Mouse (Mus musculus) stomach, embryonic 15.5 days (tissue): Measurements from ENCODE around the gene Defb23. TPM values are rescaled to one million over a fixed set of nuclear protein-coding genes. Genes with fewer than 3 reads are reported as not detected.

Experiments
- ATAC-seq: fragments of 200-750 bp; cut with Nextera tagmentation; 2 replicates; pipeline ENCODE4 v1.8.0; 2017; ENCODE audit warnings: low read depth, moderate number of reproducible peaks, moderate TSS enrichment; ENCODE audit not compliant: insufficient read depth, low FRiP score
- H3K27ac ChIP-seq: fragments of 300-500 bp; sonication (generic); 2 replicates; pipeline ENCODE4 v1.5.1; 2015; ENCODE audit warnings: mild to moderate bottlenecking, inconsistent platforms
- H3K27me3 ChIP-seq: fragments of 300-500 bp; sonication (generic); replicated peaks from 2 replicates; pipeline ENCODE4 v1.6.1; 2015; ENCODE audit warnings: inconsistent platforms
- H3K36me3 ChIP-seq: fragments of 300-500 bp; sonication (generic); 2 replicates; pipeline ENCODE4 v1.6.1; 2015; ENCODE audit warnings: inconsistent platforms
- H3K4me1 ChIP-seq: fragments of 300-500 bp; sonication (generic); 2 replicates; pipeline ENCODE4 v1.6.1; 2015; ENCODE audit warnings: inconsistent platforms
- H3K4me2 ChIP-seq: fragments of 300-500 bp; sonication (generic); 2 replicates; pipeline ENCODE4 v1.6.1; 2015; ENCODE audit warnings: mild to moderate bottlenecking, inconsistent platforms
- H3K4me3 ChIP-seq: fragments of 300-500 bp; sonication (generic); replicated peaks from 2 replicates; pipeline ENCODE4 v1.5.1; 2015; ENCODE audit warnings: inconsistent platforms
- H3K9ac ChIP-seq: fragments of 300-500 bp; sonication (generic); 2 replicates; pipeline ENCODE4 v1.6.1; 2015; ENCODE audit warnings: inconsistent platforms
- H3K9me3 ChIP-seq: fragments of 300-500 bp; sonication (generic); 2 replicates; pipeline ENCODE4 v1.6.1; 2016; ENCODE audit warnings: inconsistent platforms
- WGBS: fragments of 180-500 bp; shearing (Covaris S2); methylation state at CpG from one replicate; pipeline ENCODE4 v1.1.7; 2015; 5-methylcytosine and 5-hydroxymethylcytosine counted together
- polyA plus RNA-seq: library from polyadenylated mRNA; unstranded; fragments of >200 nt; fragmentation: Nextera tagmentation; extraction: Ambion mirVana; gene quantifications from 2 replicates; pipeline ENCODE4 v1.2.1, GENCODE M21; 2015

The Defb23 gene
- polyA plus RNA-seq, result not detected in 2 replicates

- ATAC-seq, result no peak
- Histone ChIP-seq H3K4me2 (no peak within 1 kb of the TSS), H3K27ac (no peak within 1 kb of the TSS), H3K27me3 (no peaks in the 10 kb centered on the region), H3K9me3 (no peaks in the 10 kb centered on the region), H3K4me1 (no peaks in the 10 kb centered on the region), H3K9ac (no peak within 1 kb of the TSS), H3K36me3 (no peaks in the 10 kb centered on the region), H3K4me3 (no peak within 1 kb of the TSS)
- 91% methylated on average over 3 of the region's 3 CpGs for WGBS
These were observed at the start of gene Defb23 for GRCm38 (mm10) chr2:152464570-152465150. Gene Defb23, minus strand, starts transcription at chr2:152464620.

GRCm38 (mm10) chr2:152511592-152511991 is 47.2 kb upstream of the Defb23 start, which contains the start of gene Defb26:
Gene Defb26, minus strand, starts transcription at chr2:152511692.
- Histone ChIP-seq H3K9me3 (no peaks in the 10 kb centered on the region), H3K9ac (no peak within 1 kb of the TSS), H3K4me3 (no peak within 1 kb of the TSS), H3K27ac (no peak within 1 kb of the TSS), H3K4me1 (no peaks in the 10 kb centered on the region), H3K4me2 (no peak within 1 kb of the TSS), H3K36me3 (no peaks in the 10 kb centered on the region), H3K27me3 (no peaks in the 10 kb centered on the region)
- no peak for ATAC-seq
- WGBS, result 88% methylated on average over 1 of the region's 1 CpGs

DNA sequence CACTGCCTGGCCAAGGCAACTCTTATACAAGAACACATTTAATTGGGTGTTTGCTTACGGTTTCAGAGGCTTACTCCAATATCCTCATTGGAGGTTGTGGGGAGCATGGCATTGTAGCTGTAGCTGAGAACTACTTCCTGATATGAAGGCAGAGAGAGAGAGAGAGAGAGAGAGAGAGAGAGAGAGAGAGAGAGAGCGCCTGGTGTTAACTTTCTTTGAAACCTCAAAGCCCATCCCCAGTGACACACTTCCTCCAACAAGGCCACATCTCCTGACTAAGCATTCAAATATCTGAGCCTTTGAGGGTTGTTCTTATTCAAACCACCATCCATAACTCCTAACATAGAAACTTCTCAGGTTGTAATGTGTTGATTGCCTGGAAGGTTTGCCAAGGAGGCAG is 39.5 kb upstream of the Defb23 start:
- Histone ChIP-seq H3K9ac (no peak overlapping the region), H3K9me3 (no peaks in the 10 kb centered on the region), H3K27me3 (no peaks in the 10 kb centered on the region), H3K4me2 (no peak overlapping the region), H3K27ac (no peak overlapping the region), H3K36me3 (no peaks in the 10 kb centered on the region), H3K4me1 (no peaks in the 10 kb centered on the region), H3K4me3 (no peak overlapping the region)
- 74% methylated on average over 2 of the region's 2 CpGs for WGBS
- no peak for ATAC-seq

DNA sequence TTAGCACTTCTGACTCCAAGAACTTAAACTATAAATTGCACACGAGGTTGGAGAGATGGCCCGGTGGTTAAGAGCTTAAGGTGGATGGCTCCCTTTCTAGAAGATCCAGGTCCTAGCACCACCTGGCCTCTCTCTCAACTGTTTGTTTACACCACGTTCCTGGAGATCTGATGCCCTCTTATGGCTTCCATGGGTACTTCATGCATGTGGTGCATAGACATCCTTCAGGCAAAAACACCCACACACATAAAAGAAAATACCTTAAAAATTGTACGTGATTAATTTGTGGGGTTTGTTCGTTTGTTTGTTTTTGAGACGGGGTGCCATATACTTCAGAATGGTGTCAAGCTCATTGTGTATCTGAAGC is 36.4 kb upstream of the Defb23 start:
- H3K9me3 ChIP-seq, result no peaks in the 10 kb centered on the region
- no peak overlapping the region for H3K27ac ChIP-seq
- no peak overlapping the region for H3K9ac ChIP-seq
- no peak overlapping the region for H3K4me3 ChIP-seq
- no peaks in the 10 kb centered on the region for H3K27me3 ChIP-seq
- H3K4me1 ChIP-seq, result no peaks in the 10 kb centered on the region
- 72% methylated on average over 6 of the region's 6 CpGs for WGBS
- ATAC-seq, result no peak
- H3K4me2 ChIP-seq, result no peak overlapping the region
- no peaks in the 10 kb centered on the region for H3K36me3 ChIP-seq

DNA sequence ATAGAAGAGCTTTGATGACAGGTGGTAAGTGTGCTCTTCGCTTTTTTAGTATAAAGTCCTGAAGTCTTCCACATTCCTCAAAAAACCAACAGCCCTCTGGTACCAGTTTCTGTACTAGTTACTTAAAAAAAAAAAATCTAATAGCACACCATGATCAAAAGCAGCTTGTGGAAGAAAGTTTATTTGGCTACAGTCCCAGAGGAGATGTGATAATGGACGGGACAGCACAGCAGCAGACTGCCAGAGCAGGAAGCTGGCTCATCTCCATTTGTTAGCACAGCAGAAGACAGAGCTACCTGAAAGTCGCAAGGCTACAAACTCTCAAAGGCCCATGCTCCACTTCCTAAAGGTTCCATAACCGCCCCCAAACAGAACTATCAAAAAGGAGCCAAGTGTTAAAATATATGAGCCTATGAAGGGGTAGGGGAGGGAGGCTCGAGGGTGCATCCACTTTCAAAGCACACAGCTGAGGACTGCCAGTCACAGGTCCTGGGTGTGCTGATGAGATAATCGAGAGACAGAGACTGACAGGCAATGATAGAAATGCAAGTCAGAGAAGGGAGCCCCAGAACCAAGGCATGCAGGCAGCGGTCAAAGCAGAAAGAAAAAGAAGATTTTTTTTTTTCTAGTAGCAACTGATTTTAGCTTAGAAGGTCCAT is 35.9 kb upstream of the Defb23 start:
- Histone ChIP-seq H3K36me3 (no peaks in the 10 kb centered on the region), H3K9ac (no peak overlapping the region), H3K4me3 (no peak overlapping the region), H3K27ac (no peak overlapping the region), H3K4me2 (no peak overlapping the region), H3K9me3 (no peaks in the 10 kb centered on the region), H3K27me3 (no peaks in the 10 kb centered on the region), H3K4me1 (no peaks in the 10 kb centered on the region)
- ATAC-seq, result no peak
- WGBS, result 64% methylated on average over 7 of the region's 7 CpGs

DNA sequence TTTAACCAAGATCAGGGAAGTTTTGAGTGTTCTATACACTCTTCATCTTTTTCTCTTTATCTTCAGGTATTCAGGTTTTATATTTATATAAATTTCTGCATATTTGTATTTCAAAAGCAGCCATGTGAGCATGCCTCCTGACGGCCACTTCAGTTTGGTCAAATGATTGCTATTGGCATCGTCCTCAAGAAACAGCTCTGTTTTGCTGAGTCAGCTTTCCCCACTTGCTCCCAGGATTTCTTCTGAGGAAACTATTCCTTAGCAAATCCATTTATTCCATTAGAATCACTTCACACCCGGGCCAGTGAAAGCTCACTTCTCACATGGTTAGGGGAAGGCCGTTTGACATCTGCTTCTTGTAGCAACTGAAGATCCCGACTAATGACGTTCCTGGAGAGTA is 33.6 kb upstream of the Defb23 start:
- Histone ChIP-seq H3K9ac (no peak overlapping the region), H3K36me3 (no peaks in the 10 kb centered on the region), H3K4me3 (no peak overlapping the region), H3K27ac (no peak overlapping the region), H3K4me2 (no peak overlapping the region), H3K4me1 (no peaks in the 10 kb centered on the region), H3K27me3 (no peaks in the 10 kb centered on the region), H3K9me3 (no peaks in the 10 kb centered on the region)
- ATAC-seq, result no peak
- WGBS, result 68% methylated on average over 6 of the region's 6 CpGs

DNA sequence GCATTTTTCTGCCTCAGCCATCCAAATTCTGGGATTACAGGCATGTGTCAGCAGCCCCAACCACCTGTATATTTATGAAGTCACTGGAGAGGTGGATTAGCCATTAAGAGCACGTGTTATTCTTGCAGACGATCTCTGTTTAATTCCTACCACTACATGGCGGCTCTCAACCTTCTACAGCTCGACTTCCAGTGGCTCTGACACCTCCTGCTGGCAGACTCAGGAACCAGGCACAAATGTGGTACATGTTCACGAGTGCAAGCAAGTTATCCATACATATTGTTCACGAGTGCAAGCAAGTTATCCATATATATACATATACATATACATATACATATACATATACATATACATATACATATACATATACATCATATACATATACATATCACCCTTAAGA is 28.7 kb upstream of the Defb23 start:
- WGBS, result 73% methylated on average over 6 of the region's 6 CpGs
- H3K9ac ChIP-seq, result no peak overlapping the region
- no peaks in the 10 kb centered on the region for H3K4me1 ChIP-seq
- no peak overlapping the region for H3K27ac ChIP-seq
- H3K4me3 ChIP-seq, result no peak overlapping the region
- H3K9me3 ChIP-seq, result no peaks in the 10 kb centered on the region
- H3K36me3 ChIP-seq, result no peaks in the 10 kb centered on the region
- ATAC-seq, result no peak
- no peaks in the 10 kb centered on the region for H3K27me3 ChIP-seq
- no peak overlapping the region for H3K4me2 ChIP-seq

GRCm38 (mm10) chr2:152490038-152490437 is 25.6 kb upstream of the Defb23 start, which contains the start of gene Defb22:
Gene Defb22, minus strand, starts transcription at chr2:152490138.
- no peak for ATAC-seq
- Histone ChIP-seq H3K27ac (no peak within 1 kb of the TSS), H3K9ac (no peak within 1 kb of the TSS), H3K4me2 (no peak within 1 kb of the TSS), H3K4me3 (no peak within 1 kb of the TSS), H3K9me3 (no peaks in the 10 kb centered on the region), H3K27me3 (no peaks in the 10 kb centered on the region), H3K36me3 (no peaks in the 10 kb centered on the region), H3K4me1 (no peaks in the 10 kb centered on the region)

- H3K9ac ChIP-seq, result no peak overlapping the region
- 78% methylated on average over 2 of the region's 2 CpGs for WGBS
- no peaks in the 10 kb centered on the region for H3K9me3 ChIP-seq
- no peak overlapping the region for H3K27ac ChIP-seq
- no peaks in the 10 kb centered on the region for H3K4me1 ChIP-seq
- no peak overlapping the region for H3K4me2 ChIP-seq
- ATAC-seq, result no peak
- H3K36me3 ChIP-seq, result no peaks in the 10 kb centered on the region
- H3K4me3 ChIP-seq, result no peak overlapping the region
- H3K27me3 ChIP-seq, result no peaks in the 10 kb centered on the region
These were observed 22.6 kb upstream of the Defb23 start for GRCm38 (mm10) chr2:152487024-152487423.

- no peak overlapping the region for H3K4me2 ChIP-seq
- H3K4me3 ChIP-seq, result no peak overlapping the region
- ATAC-seq, result no peak
- no peaks in the 10 kb centered on the region for H3K4me1 ChIP-seq
- no peaks in the 10 kb centered on the region for H3K27me3 ChIP-seq
- no peak overlapping the region for H3K9ac ChIP-seq
- H3K9me3 ChIP-seq, result no peaks in the 10 kb centered on the region
- no peaks in the 10 kb centered on the region for H3K36me3 ChIP-seq
- H3K27ac ChIP-seq, result no peak overlapping the region
- 83% methylated on average over 7 of the region's 7 CpGs for WGBS
These were observed 17.3 kb upstream of the Defb23 start for GRCm38 (mm10) chr2:152481726-152482125.

- Histone ChIP-seq H3K27me3 (no peaks in the 10 kb centered on the region), H3K4me2 (no peak overlapping the region), H3K9ac (no peak overlapping the region), H3K36me3 (no peaks in the 10 kb centered on the region), H3K4me3 (no peak overlapping the region), H3K9me3 (no peaks in the 10 kb centered on the region), H3K4me1 (no peaks in the 10 kb centered on the region), H3K27ac (no peak overlapping the region)
- 86% methylated on average over 3 of the region's 3 CpGs for WGBS
- ATAC-seq, result no peak
These were observed 16.5 kb upstream of the Defb23 start for GRCm38 (mm10) chr2:152480881-152481280.

GRCm38 (mm10) chr2:152476763-152477162 is 12.3 kb upstream of the Defb23 start, which contains the start of gene Defb20:
Gene Defb20, plus strand, starts transcription at chr2:152477063.
- no peak for ATAC-seq
- H3K27me3 ChIP-seq, result no peaks in the 10 kb centered on the region
- 55% methylated on average over 2 of the region's 2 CpGs for WGBS
- no peak within 1 kb of the TSS for H3K4me3 ChIP-seq
- no peaks in the 10 kb centered on the region for H3K4me1 ChIP-seq
- H3K9me3 ChIP-seq, result no peaks in the 10 kb centered on the region
- H3K36me3 ChIP-seq, result no peaks in the 10 kb centered on the region
- H3K27ac ChIP-seq, result no peak within 1 kb of the TSS
- no peak within 1 kb of the TSS for H3K9ac ChIP-seq
- no peak within 1 kb of the TSS for H3K4me2 ChIP-seq
